ENCODE assay signal across 7 mouse cellular contexts in genomic region chr1:43473734-43474534, GRCm38 (mm10). TPM values are rescaled to one million over a fixed set of nuclear protein-coding genes. Genes with fewer than 3 reads are reported as not detected.
DNase-seq lines count a peak whose midpoint lies in the region; ATAC-seq lines count a peak whose summit lies in the region.

No protein-coding gene starts in this region.

- H3K4me1 ChIP-seq in midbrain, embryonic 10.5 days = peaks cover 16% of the 10 kb centered on the region
- no peaks in the 10 kb centered on the region for H3K4me1 ChIP-seq in midbrain, embryonic 11.5 days (ENCODE audit: control insufficient read depth, insufficient read depth, low read length)
- H3K4me1 ChIP-seq in brown adipose tissue, adult 24 weeks (ENCODE audit: control insufficient read depth, insufficient read depth, insufficient read length, low read length) = peaks cover 40% of the 10 kb centered on the region

- H3K27me3 ChIP-seq in midbrain, embryonic 10.5 days (ENCODE audit: low read depth, poor library complexity, severe bottlenecking) = no peaks in the 10 kb centered on the region
- no peaks in the 10 kb centered on the region for H3K27me3 ChIP-seq in midbrain, embryonic 11.5 days (ENCODE audit: control insufficient read depth, insufficient read depth, low read length)

- no peak for DNase-seq in midbrain, embryonic 10.5 days (ENCODE audit: low spot score)
- no peak for DNase-seq in midbrain, embryonic 11.5 days (ENCODE audit: low spot score, missing footprints)
- peak; percentile 72 to 74 for DNase-seq in layer of hippocampus, postnatal 14 days (ENCODE audit: low spot score in 2 of 2)
- no peak for DNase-seq in Muller cell, postnatal 12 days (ENCODE audit: inconsistent ontology term)

- 0 out of 2 replicates have a peak overlapping the region, but pooled peaks have one; percentile 17 for H3K27ac ChIP-seq in midbrain, embryonic 10.5 days (replicated peaks)
- no peak overlapping the region for H3K27ac ChIP-seq in midbrain, embryonic 11.5 days (ENCODE audit: low read depth, low read length)
- peak overlapping the region; percentile 64 for H3K27ac ChIP-seq in brown adipose tissue, adult 24 weeks (replicated peaks; ENCODE audit: low read depth, low read length)

- H3K9ac ChIP-seq in midbrain, embryonic 11.5 days (ENCODE audit: low read length) = no peak overlapping the region

- 89% methylated on average over 5 of the region's 5 CpGs for WGBS in midbrain, embryonic 10.5 days
- 96% methylated on average over 5 of the region's 5 CpGs for WGBS in midbrain, embryonic 11.5 days

- no peaks in the 10 kb centered on the region for H3K9me3 ChIP-seq in midbrain, embryonic 10.5 days (replicated peaks)
- H3K9me3 ChIP-seq in midbrain, embryonic 11.5 days (ENCODE audit: control insufficient read depth, low read length) = no peaks in the 10 kb centered on the region

- no peak overlapping the region for H3K4me3 ChIP-seq in midbrain, embryonic 10.5 days
- no peak overlapping the region for H3K4me3 ChIP-seq in midbrain, embryonic 11.5 days (ENCODE audit: low read depth, low read length)
- H3K4me3 ChIP-seq in brown adipose tissue, adult 24 weeks (ENCODE audit: insufficient read depth, low read depth, low read length) = no peak overlapping the region

- no peak for ATAC-seq in midbrain, embryonic 11.5 days (ENCODE audit: low FRiP score)
- 0 out of 2 replicates have a peak, but pooled peaks have one; percentile 54 for ATAC-seq in erythroblast, adult 5-6 weeks (replicated peaks; ENCODE audit: low FRiP score, poor library complexity, severe bottlenecking)
- ATAC-seq in megakaryocyte-erythroid progenitor cell, adult 5-6 weeks (replicated peaks; ENCODE audit: low FRiP score, low TSS enrichment, poor library complexity, severe bottlenecking) = peak; percentile 71

- no peak overlapping the region for H3K4me2 ChIP-seq in midbrain, embryonic 11.5 days

- no peaks in the 10 kb centered on the region for H3K36me3 ChIP-seq in midbrain, embryonic 10.5 days
- H3K36me3 ChIP-seq in midbrain, embryonic 11.5 days (ENCODE audit: control insufficient read depth, insufficient read depth, low read length) = 0 out of 2 replicates have a peak, but pooled peaks cover 2% of the 10 kb centered on the region

RNA-seq across cellular contexts. Expression of gene Nck2, which starts 29.6 kb away (rescaled TPM):
- 35.0 and 36.8 TPM in 2 replicates for polyA plus RNA-seq in midbrain, embryonic 10.5 days (2016; fragmentation: Nextera tagmentation; extraction: Ambion mirVana)
- 30.2 and 33.6 TPM in 2 replicates for polyA plus RNA-seq in midbrain, embryonic 11.5 days (2014; fragmentation: Nextera tagmentation; extraction: Ambion mirVana)
- polyA plus RNA-seq in brown adipose tissue, adult 24 weeks (2012; ENCODE audit: insufficient read depth, insufficient read length, missing spikeins) = 4.6 and 4.7 TPM in 2 replicates
- 0.77 TPM in 1 of 2 replicates, not detected in the other for total RNA-seq in erythroblast, adult 5-6 weeks (2015; ENCODE audit: low replicate concordance)
- 2.4 and 3.3 TPM in 2 replicates for total RNA-seq in erythroblast, adult 5-6 weeks (2017; ENCODE audit: low replicate concordance)
- 10 to 100 TPM; 48.4 to 50.9 TPM for total RNA-seq in layer of hippocampus, postnatal 14 days (2021)
- total RNA-seq in megakaryocyte-erythroid progenitor cell, adult 5-6 weeks (2014; fragmentation: Nextera tagmentation) = 19.5 and 26.8 TPM in 2 replicates
- 20.2 and 32.8 TPM in 2 replicates for total RNA-seq in megakaryocyte-erythroid progenitor cell, adult 5-6 weeks (2017)

Comparison
In these comparisons a context has a peak if more than half of its experiments do, and no peak if none do; other contexts are left out.
1. DNase-seq: peak in layer of hippocampus, postnatal 14 days (2 of 2); none in midbrain, embryonic 10.5 days (single experiment), midbrain, embryonic 11.5 days (single experiment) and Muller cell, postnatal 12 days (single experiment).
2. RNA of gene Nck2, which starts 29.6 kb away (total RNA-seq): 48.4 to 50.9 TPM in layer of hippocampus, postnatal 14 days and 19.5 to 32.8 TPM in megakaryocyte-erythroid progenitor cell, adult 5-6 weeks; 0.77 to 3.3 TPM in erythroblast, adult 5-6 weeks; every median in the first group is over 4 times any median in the second.